Mouse (Mus musculus): Measurements from ENCODE around the gene Plcg1. TPM values are rescaled to one million over a fixed set of nuclear protein-coding genes. Genes with fewer than 3 reads are reported as not detected.

Plcg1 gene
- polyA plus RNA-seq, 1 experiment from 2014 or later, result 74.3 TPM

DNA sequence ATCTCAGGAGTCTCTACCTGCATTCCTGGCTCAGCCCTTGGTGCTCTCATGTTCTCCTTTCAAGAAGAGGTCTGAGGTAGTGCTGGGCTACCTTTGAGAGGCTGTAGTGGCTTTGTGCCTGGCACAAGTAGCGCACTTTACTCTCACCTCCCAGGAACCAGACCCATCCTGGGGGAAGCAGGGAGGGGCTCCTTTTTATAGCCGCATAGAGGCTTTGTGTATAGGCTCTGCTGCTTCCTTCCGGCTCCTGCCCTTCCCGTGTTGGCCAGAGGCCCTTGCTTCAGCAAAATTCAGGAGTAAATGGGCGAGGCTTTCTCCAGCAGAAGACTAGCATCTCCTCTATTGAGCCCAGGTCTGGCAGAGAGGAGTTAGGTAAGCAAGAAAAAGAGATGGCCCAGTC, 7.3 kb downstream of the Plcg1 start:
- ATAC-seq, result no peak
- Histone ChIP-seq H3K4me3 (replicated peaks) (no peak overlapping the region), H3K27me3 (no peaks in the 10 kb centered on the region), H3K9me3 (no peaks in the 10 kb centered on the region), H3K4me2 (replicated peaks) (no peak overlapping the region), H3K4me1 (replicated peaks) (peaks cover 87% of the 10 kb centered on the region), H3K27ac (0 out of 2 replicates have a peak overlapping the region, but pooled peaks have one; percentile 25), H3K9ac (replicated peaks) (no peak overlapping the region), H3K36me3 (peaks cover 67% of the 10 kb centered on the region)
- 80% methylated on average over 5 of the region's 5 CpGs for WGBS

DNA sequence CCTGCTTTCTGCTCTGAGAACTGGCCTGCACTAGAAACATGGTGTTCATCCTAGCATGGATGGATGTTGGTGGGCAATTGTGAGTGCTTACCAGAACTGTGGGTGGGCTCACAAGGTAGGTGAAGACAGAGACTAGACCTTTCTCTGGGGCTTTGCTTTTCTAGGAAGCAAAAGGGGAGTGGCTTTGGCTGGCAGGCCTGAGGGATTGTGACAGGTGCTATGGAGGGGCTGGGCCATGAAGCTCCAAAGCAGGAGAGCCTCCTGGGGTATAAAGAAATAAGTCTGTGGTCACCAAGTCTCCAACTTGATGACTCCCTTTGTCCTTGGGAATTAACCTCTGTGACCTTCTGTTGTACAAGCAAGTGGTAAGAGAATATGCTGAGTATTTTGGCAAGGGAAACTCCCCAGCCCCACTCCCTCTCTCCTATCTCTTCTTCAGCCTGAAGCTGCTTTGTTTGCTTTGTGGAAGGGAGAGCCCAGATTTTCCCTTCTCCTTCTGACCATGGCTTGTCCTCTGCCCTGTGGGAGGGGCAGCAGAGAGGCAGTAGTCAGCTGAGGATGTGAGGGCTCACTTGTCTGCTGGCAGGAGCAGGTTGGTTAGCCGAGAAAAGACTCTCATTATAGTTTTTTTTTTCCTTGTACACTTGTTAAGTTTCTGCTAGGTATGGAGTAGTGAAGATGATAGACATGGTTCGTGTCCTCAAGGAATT, 8.7 kb downstream of the Plcg1 start:
- Histone ChIP-seq H3K4me1 (replicated peaks) (peaks cover 82% of the 10 kb centered on the region), H3K9ac (replicated peaks) (peak overlapping the region; percentile 36; the same call in 1 of the 2 replicates), H3K4me2 (replicated peaks) (no peak overlapping the region), H3K36me3 (peaks cover 63% of the 10 kb centered on the region), H3K27me3 (no peaks in the 10 kb centered on the region), H3K9me3 (no peaks in the 10 kb centered on the region), H3K27ac (peak overlapping the region; percentile 47), H3K4me3 (replicated peaks) (no peak overlapping the region)
- whole genome bisulfite sequencing, result 53% methylated on average over 2 of the region's 2 CpGs
- no peak for ATAC-seq

GRCm38 (mm10) chr2:160740521-160741156, 9.5 kb downstream of the Plcg1 start:
- peak overlapping the region; percentile 37; the same call in 1 of the 2 replicates for H3K9ac ChIP-seq (replicated peaks)
- no peaks in the 10 kb centered on the region for H3K9me3 ChIP-seq
- H3K4me3 ChIP-seq (replicated peaks), result no peak overlapping the region
- peaks cover 74% of the 10 kb centered on the region for H3K4me1 ChIP-seq (replicated peaks)
- 62% methylated on average over 11 of the region's 11 CpGs for WGBS
- H3K27me3 ChIP-seq, result no peaks in the 10 kb centered on the region
- no peak for ATAC-seq
- peak overlapping the region; percentile 22 for H3K27ac ChIP-seq
- H3K4me2 ChIP-seq (replicated peaks), result no peak overlapping the region
- H3K36me3 ChIP-seq, result peaks cover 61% of the 10 kb centered on the region

- ATAC-seq, result no peak
- no peak overlapping the region for H3K4me3 ChIP-seq (replicated peaks)
- H3K4me1 ChIP-seq (replicated peaks), result peaks cover 70% of the 10 kb centered on the region
These were observed 10.5 kb downstream of the Plcg1 start for GRCm38 (mm10) chr2:160741580-160741979.

GRCm38 (mm10) chr2:160742161-160742609, 11.1 kb downstream of the Plcg1 start:
- peaks cover 68% of the 10 kb centered on the region for H3K4me1 ChIP-seq (replicated peaks)
- WGBS, result 93% methylated on average over 1 of the region's 1 CpGs

More at GRCm38 (mm10) chr2:160741580-160741979, 10.5 kb downstream of the Plcg1 start:
- no peaks in the 10 kb centered on the region for H3K9me3 ChIP-seq
- no peak overlapping the region for H3K9ac ChIP-seq (replicated peaks)
- peaks cover 60% of the 10 kb centered on the region for H3K36me3 ChIP-seq
- no peak overlapping the region for H3K4me2 ChIP-seq (replicated peaks)
- WGBS, result 84% methylated on average over 3 of the region's 3 CpGs
- no peaks in the 10 kb centered on the region for H3K27me3 ChIP-seq
- peak overlapping the region; percentile 6; the same call in 1 of the 2 replicates for H3K27ac ChIP-seq

GRCm38 (mm10) chr2:160744040-160744822, 13.1 kb downstream of the Plcg1 start:
- peaks cover 62% of the 10 kb centered on the region for H3K36me3 ChIP-seq
- H3K9me3 ChIP-seq, result no peaks in the 10 kb centered on the region
- H3K4me2 ChIP-seq (replicated peaks), result no peak overlapping the region
- peaks cover 48% of the 10 kb centered on the region for H3K4me1 ChIP-seq (replicated peaks)
- H3K4me3 ChIP-seq (replicated peaks), result no peak overlapping the region
- H3K9ac ChIP-seq (replicated peaks), result no peak overlapping the region
- 95% methylated on average over 7 of the region's 7 CpGs for WGBS
- H3K27ac ChIP-seq, result peak overlapping the region; percentile 5; the same call in 1 of the 2 replicates
- 0 out of 2 replicates have a peak, but pooled peaks have one; percentile 47 for ATAC-seq
- H3K27me3 ChIP-seq, result no peaks in the 10 kb centered on the region

More at GRCm38 (mm10) chr2:160742161-160742609, 11.1 kb downstream of the Plcg1 start:
- Histone ChIP-seq H3K9me3 (no peaks in the 10 kb centered on the region), H3K36me3 (peaks cover 61% of the 10 kb centered on the region), H3K4me2 (replicated peaks) (no peak overlapping the region), H3K9ac (replicated peaks) (no peak overlapping the region), H3K4me3 (replicated peaks) (no peak overlapping the region), H3K27ac (peak overlapping the region; percentile 6; the same call in 1 of the 2 replicates), H3K27me3 (no peaks in the 10 kb centered on the region)
- no peak for ATAC-seq

DNA sequence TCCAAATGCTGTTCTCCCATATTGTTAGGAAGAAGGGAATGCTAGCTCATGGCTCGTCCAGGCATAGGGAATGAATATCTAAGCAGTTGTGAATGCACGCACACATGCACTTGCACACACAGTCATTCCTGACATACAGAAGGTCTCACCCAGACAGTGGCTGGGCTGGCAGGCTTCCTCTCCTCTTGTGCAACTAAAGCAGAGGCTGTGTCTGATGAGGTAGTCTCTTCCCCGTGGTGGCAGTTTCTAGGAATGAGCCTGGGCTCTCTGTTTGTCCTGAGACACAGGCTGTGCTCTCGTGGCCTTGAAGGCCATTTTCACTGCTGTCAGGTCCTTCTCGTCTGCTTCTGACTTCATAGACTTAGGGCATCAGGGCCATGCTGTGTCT, 13.7 kb downstream of the Plcg1 start:
- Histone ChIP-seq H3K9me3 (no peaks in the 10 kb centered on the region), H3K27ac (no peak overlapping the region), H3K4me1 (replicated peaks) (peaks cover 42% of the 10 kb centered on the region), H3K4me2 (replicated peaks) (no peak overlapping the region), H3K9ac (replicated peaks) (no peak overlapping the region), H3K36me3 (peaks cover 63% of the 10 kb centered on the region), H3K27me3 (no peaks in the 10 kb centered on the region), H3K4me3 (replicated peaks) (no peak overlapping the region)
- no peak for ATAC-seq
- 88% methylated on average over 5 of the region's 5 CpGs for WGBS

GRCm38 (mm10) chr2:160745497-160745896, 14.4 kb downstream of the Plcg1 start:
- WGBS, result 95% methylated on average over 1 of the region's 1 CpGs
- no peak for ATAC-seq
- H3K36me3 ChIP-seq, result peaks cover 69% of the 10 kb centered on the region

DNA sequence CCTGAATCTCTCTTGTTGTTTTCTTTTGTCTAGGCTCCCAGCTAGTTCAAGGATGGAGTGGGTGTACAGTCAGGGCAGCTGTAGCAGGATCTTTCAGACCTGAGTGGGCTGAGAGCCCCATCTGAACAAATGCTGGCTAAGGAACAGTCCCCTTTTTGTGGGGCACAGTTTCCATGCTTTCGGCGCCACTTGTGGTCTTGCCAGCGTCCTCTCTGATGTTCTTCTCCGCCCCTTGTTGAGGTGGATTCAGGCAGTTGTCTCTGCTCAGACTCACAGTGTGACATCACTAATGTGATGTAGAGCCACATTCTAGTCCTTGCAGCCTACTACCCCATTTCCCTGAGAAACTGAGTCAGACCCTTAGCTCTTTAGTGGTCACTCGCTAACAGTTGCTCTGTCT, 15.5 kb downstream of the Plcg1 start:
- WGBS, result 96% methylated on average over 5 of the region's 5 CpGs
- Histone ChIP-seq H3K9me3 (no peaks in the 10 kb centered on the region), H3K4me1 (replicated peaks) (peaks cover 24% of the 10 kb centered on the region), H3K4me3 (replicated peaks) (no peak overlapping the region), H3K36me3 (peaks cover 77% of the 10 kb centered on the region), H3K27ac (no peak overlapping the region), H3K4me2 (replicated peaks) (no peak overlapping the region), H3K27me3 (no peaks in the 10 kb centered on the region), H3K9ac (replicated peaks) (no peak overlapping the region)
- ATAC-seq, result no peak

More at GRCm38 (mm10) chr2:160745497-160745896, 14.4 kb downstream of the Plcg1 start:
- Histone ChIP-seq H3K9me3 (no peaks in the 10 kb centered on the region), H3K27me3 (no peaks in the 10 kb centered on the region), H3K27ac (no peak overlapping the region), H3K4me1 (replicated peaks) (peaks cover 35% of the 10 kb centered on the region), H3K4me2 (replicated peaks) (no peak overlapping the region), H3K9ac (replicated peaks) (no peak overlapping the region), H3K4me3 (replicated peaks) (no peak overlapping the region)

DNA sequence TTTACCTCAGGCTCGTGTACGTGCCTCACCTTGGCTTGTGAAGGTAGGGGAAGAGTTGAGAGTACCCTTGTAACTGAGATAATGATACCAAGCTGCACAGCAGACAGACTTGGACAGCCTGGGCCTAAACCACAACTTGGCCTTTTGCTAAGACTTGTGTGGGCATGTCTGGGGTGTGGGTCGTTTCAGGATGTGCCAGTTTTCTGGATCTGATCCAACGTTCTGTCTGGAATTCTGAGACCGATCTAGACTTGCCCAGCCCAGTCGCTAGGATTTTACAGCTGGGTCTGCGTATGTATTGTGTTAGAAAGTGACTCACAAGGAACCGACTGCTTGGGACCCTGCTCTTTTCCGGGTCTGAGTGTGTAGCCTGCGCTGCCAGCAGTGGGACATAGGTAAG, 16.0 kb downstream of the Plcg1 start:
- H3K36me3 ChIP-seq, result peaks cover 77% of the 10 kb centered on the region
- no peaks in the 10 kb centered on the region for H3K27me3 ChIP-seq
- no peak overlapping the region for H3K4me2 ChIP-seq (replicated peaks)
- H3K4me3 ChIP-seq (replicated peaks), result no peak overlapping the region
- H3K9me3 ChIP-seq, result no peaks in the 10 kb centered on the region
- no peak overlapping the region for H3K27ac ChIP-seq
- no peak for ATAC-seq
- WGBS, result 93% methylated on average over 10 of the region's 10 CpGs
- peaks cover 20% of the 10 kb centered on the region for H3K4me1 ChIP-seq (replicated peaks)
- H3K9ac ChIP-seq (replicated peaks), result no peak overlapping the region

GRCm38 (mm10) chr2:160756583-160757203, 25.6 kb downstream of the Plcg1 start:
- ATAC-seq, result no peak
- Histone ChIP-seq H3K27me3 (no peaks in the 10 kb centered on the region), H3K9ac (replicated peaks) (no peak overlapping the region), H3K27ac (no peak overlapping the region), H3K4me3 (replicated peaks) (no peak overlapping the region), H3K4me1 (replicated peaks) (no peaks in the 10 kb centered on the region), H3K36me3 (peaks cover 100% of the 10 kb centered on the region), H3K4me2 (replicated peaks) (no peak overlapping the region), H3K9me3 (no peaks in the 10 kb centered on the region)
- WGBS, result 87% methylated on average over 6 of the region's 6 CpGs

Measured in midbrain, embryonic 13.5 days (tissue).